ENCODE assay signal across 10 mouse cellular contexts in genomic region chr2:25291184-25292053, GRCm38 (mm10). TPM values are rescaled to one million over a fixed set of nuclear protein-coding genes. Genes with fewer than 3 reads are reported as not detected.
DNase-seq lines count a peak whose midpoint lies in the region; ATAC-seq lines count a peak whose summit lies in the region.
"Had no signal": no experiment of that assay in that cellular context is flagged by ENCODE, and none has a peak within 500 bp of the region (broad histone marks: within the 10 kb centered on the region; RNA-seq: fewer than 3 reads in every experiment).

No protein-coding gene starts in this region.

- H3K9ac ChIP-seq in liver, embryonic 11.5 days (ENCODE audit: low read depth, low read length) = no peak overlapping the region
- H3K9ac ChIP-seq in forebrain, embryonic 16.5 days (replicated peaks; ENCODE audit: low read depth, low read length) = no peak overlapping the region
- H3K9ac ChIP-seq in limb, embryonic 15.5 days = no peak overlapping the region
- H3K9ac ChIP-seq in stomach, embryonic 14.5 days (replicated peaks; ENCODE audit: low read depth, low read length) = 0 out of 2 replicates have a peak overlapping the region, but pooled peaks have one; percentile 10

- H3K4me1 ChIP-seq in liver, embryonic 11.5 days (replicated peaks; ENCODE audit: control insufficient read depth, insufficient read depth, low read length) = peaks cover 23% of the 10 kb centered on the region
- peaks cover 28% of the 10 kb centered on the region for H3K4me1 ChIP-seq in forebrain, embryonic 16.5 days (replicated peaks; ENCODE audit: control insufficient read depth, insufficient read depth, low read length)
- H3K4me1 ChIP-seq in limb, embryonic 15.5 days = peaks cover 48% of the 10 kb centered on the region
- H3K4me1 ChIP-seq in stomach, embryonic 14.5 days (ENCODE audit: control insufficient read depth, insufficient read depth, low read length) = peaks cover 10% of the 10 kb centered on the region

- H3K36me3 ChIP-seq in liver, embryonic 11.5 days (ENCODE audit: control insufficient read depth, insufficient read depth, low read length) = no peaks in the 10 kb centered on the region
- no peaks in the 10 kb centered on the region for H3K36me3 ChIP-seq in forebrain, embryonic 16.5 days (ENCODE audit: control insufficient read depth, insufficient read depth)
- H3K36me3 ChIP-seq in limb, embryonic 15.5 days = no peaks in the 10 kb centered on the region
- no peaks in the 10 kb centered on the region for H3K36me3 ChIP-seq in stomach, embryonic 14.5 days (ENCODE audit: control insufficient read depth, insufficient read depth, low read length)

- H3K27me3 ChIP-seq in liver, embryonic 11.5 days (replicated peaks; ENCODE audit: control insufficient read depth, insufficient read depth, low read length) = peaks cover 85% of the 10 kb centered on the region
- peaks cover 52% of the 10 kb centered on the region for H3K27me3 ChIP-seq in forebrain, embryonic 16.5 days (replicated peaks; ENCODE audit: control insufficient read depth, insufficient read depth, low read length)
- peaks cover 97% of the 10 kb centered on the region for H3K27me3 ChIP-seq in limb, embryonic 15.5 days
- H3K27me3 ChIP-seq in stomach, embryonic 14.5 days (ENCODE audit: control insufficient read depth, insufficient read depth, low read length) = peaks cover 44% of the 10 kb centered on the region

- ATAC-seq in liver, embryonic 11.5 days (replicated peaks; ENCODE audit: low FRiP score) = no peak
- no peak for ATAC-seq in forebrain, embryonic 16.5 days
- no peak for ATAC-seq in limb, embryonic 15.5 days (ENCODE audit: insufficient number of reproducible peaks, low FRiP score, low TSS enrichment, low read depth)
- no peak for ATAC-seq in stomach, embryonic 14.5 days (ENCODE audit: insufficient number of reproducible peaks, insufficient read depth, low FRiP score, low read depth)
- ATAC-seq in CD4-positive, CD25-positive, alpha-beta regulatory T cell, adult 4 months = no peak

- WGBS in liver, embryonic 11.5 days = 13% methylated on average over 32 of the region's 32 CpGs
- 4% methylated on average over 32 of the region's 32 CpGs for WGBS in forebrain, embryonic 16.5 days
- WGBS in limb, embryonic 15.5 days = 7% methylated on average over 32 of the region's 32 CpGs
- 8% methylated on average over 32 of the region's 32 CpGs for WGBS in stomach, embryonic 14.5 days

- peak overlapping the region; percentile 35; the same call in 1 of the 2 replicates for H3K4me3 ChIP-seq in liver, embryonic 11.5 days (ENCODE audit: low read depth, low read length)
- peak overlapping the region; percentile 25 for H3K4me3 ChIP-seq in forebrain, embryonic 16.5 days (replicated peaks; ENCODE audit: low read length)
- peak overlapping the region; percentile 36 for H3K4me3 ChIP-seq in limb, embryonic 15.5 days
- H3K4me3 ChIP-seq in stomach, embryonic 14.5 days (ENCODE audit: low read depth, low read length) = peak overlapping the region; percentile 28; the same call in 1 of the 2 replicates

- H3K9me3 ChIP-seq in liver, embryonic 11.5 days (ENCODE audit: control insufficient read depth, low read length) = no peaks in the 10 kb centered on the region
- H3K9me3 ChIP-seq in forebrain, embryonic 16.5 days (ENCODE audit: control insufficient read depth, low read length) = no peaks in the 10 kb centered on the region
- no peaks in the 10 kb centered on the region for H3K9me3 ChIP-seq in limb, embryonic 15.5 days
- no peaks in the 10 kb centered on the region for H3K9me3 ChIP-seq in stomach, embryonic 14.5 days (ENCODE audit: control insufficient read depth, low read depth, low read length)

- peak overlapping the region; percentile 57 for H3K4me2 ChIP-seq in liver, embryonic 11.5 days
- H3K4me2 ChIP-seq in forebrain, embryonic 16.5 days (ENCODE audit: low read length) = peak overlapping the region; percentile 49
- peak overlapping the region; percentile 55 for H3K4me2 ChIP-seq in limb, embryonic 15.5 days
- peak overlapping the region; percentile 46 for H3K4me2 ChIP-seq in stomach, embryonic 14.5 days (replicated peaks; ENCODE audit: low read depth, low read length)

- DNase-seq in liver, embryonic 11.5 days (ENCODE audit: low spot score) = no peak
- no peak for DNase-seq in liver
- no peak for DNase-seq in urinary bladder, postnatal 10 days (ENCODE audit: low spot score)
- no peak for DNase-seq in gastrocnemius, postnatal 25 days
- DNase-seq: right cerebral cortex, adult 18-20 months had no signal

- H3K27ac ChIP-seq in liver, embryonic 11.5 days (ENCODE audit: low read depth, low read length) = no peak overlapping the region
- H3K27ac ChIP-seq in forebrain, embryonic 16.5 days (ENCODE audit: low read length) = no peak overlapping the region
- H3K27ac ChIP-seq in limb, embryonic 15.5 days = no peak overlapping the region
- H3K27ac ChIP-seq in stomach, embryonic 14.5 days (ENCODE audit: low read length) = no peak overlapping the region

RNA-seq across cellular contexts. Expression of gene Lrrc26, which starts 1.7 kb away (rescaled TPM):
- not detected in 2 replicates for polyA plus RNA-seq in liver, embryonic 11.5 days (2014; fragmentation: Nextera tagmentation; extraction: Ambion mirVana)
- polyA plus RNA-seq in forebrain, embryonic 16.5 days (2015; fragmentation: Nextera tagmentation; extraction: Ambion mirVana) = 0.21 TPM in 1 of 2 replicates, not detected in the other
- polyA plus RNA-seq in limb, embryonic 15.5 days (2015; fragmentation: Nextera tagmentation; extraction: Ambion mirVana) = 0.61 and 0.92 TPM in 2 replicates
- polyA plus RNA-seq in stomach, embryonic 14.5 days (2014; fragmentation: Nextera tagmentation; extraction: Ambion mirVana) = 1.9 and 3.4 TPM in 2 replicates
- not detected for total RNA-seq in gastrocnemius, postnatal 25 days (2021)
- not detected for polyA plus RNA-seq in CD4-positive, CD25-positive, alpha-beta regulatory T cell, adult 4 months (2017; shearing (Covaris generic))
- total RNA-seq: heart, postnatal 36 days had no signal

RNA-seq across cellular contexts. Expression of gene Tmem210, which starts 3.5 kb away (rescaled TPM):
- not detected in 2 replicates for polyA plus RNA-seq in liver, embryonic 11.5 days (2014; fragmentation: Nextera tagmentation; extraction: Ambion mirVana)
- not detected in 2 replicates for polyA plus RNA-seq in forebrain, embryonic 16.5 days (2015; fragmentation: Nextera tagmentation; extraction: Ambion mirVana)
- polyA plus RNA-seq in limb, embryonic 15.5 days (2015; fragmentation: Nextera tagmentation; extraction: Ambion mirVana) = not detected in 2 replicates
- not detected in 2 replicates for polyA plus RNA-seq in stomach, embryonic 14.5 days (2014; fragmentation: Nextera tagmentation; extraction: Ambion mirVana)
- not detected for total RNA-seq in gastrocnemius, postnatal 25 days (2021)
- polyA plus RNA-seq in CD4-positive, CD25-positive, alpha-beta regulatory T cell, adult 4 months (2017; shearing (Covaris generic)) = not detected
- total RNA-seq: heart, postnatal 36 days had no signal

RNA-seq across cellular contexts. Expression of gene Anapc2, which starts 19.1 kb away (rescaled TPM):
- 74.7 and 77.6 TPM in 2 replicates for polyA plus RNA-seq in liver, embryonic 11.5 days (2014; fragmentation: Nextera tagmentation; extraction: Ambion mirVana)
- 150 and 159 TPM in 2 replicates for polyA plus RNA-seq in forebrain, embryonic 16.5 days (2015; fragmentation: Nextera tagmentation; extraction: Ambion mirVana)
- polyA plus RNA-seq in limb, embryonic 15.5 days (2015; fragmentation: Nextera tagmentation; extraction: Ambion mirVana) = 136 and 140 TPM in 2 replicates
- 108 and 116 TPM in 2 replicates for polyA plus RNA-seq in stomach, embryonic 14.5 days (2014; fragmentation: Nextera tagmentation; extraction: Ambion mirVana)
- 10 to 100 TPM; 27.0 to 27.3 TPM for total RNA-seq in gastrocnemius, postnatal 25 days (2021)
- polyA plus RNA-seq in CD4-positive, CD25-positive, alpha-beta regulatory T cell, adult 4 months (2017; shearing (Covaris generic)) = 10 to 100 TPM; 34.8 to 54.1 TPM

RNA-seq across cellular contexts. Expression of gene Ssna1, which starts 19.2 kb away (rescaled TPM):
- 233 and 237 TPM in 2 replicates for polyA plus RNA-seq in liver, embryonic 11.5 days (2014; fragmentation: Nextera tagmentation; extraction: Ambion mirVana)
- 199 and 204 TPM in 2 replicates for polyA plus RNA-seq in forebrain, embryonic 16.5 days (2015; fragmentation: Nextera tagmentation; extraction: Ambion mirVana)
- polyA plus RNA-seq in limb, embryonic 15.5 days (2015; fragmentation: Nextera tagmentation; extraction: Ambion mirVana) = 241 and 244 TPM in 2 replicates
- polyA plus RNA-seq in stomach, embryonic 14.5 days (2014; fragmentation: Nextera tagmentation; extraction: Ambion mirVana) = 241 and 246 TPM in 2 replicates
- 10 to 100 TPM; 31.6 to 33.0 TPM for total RNA-seq in gastrocnemius, postnatal 25 days (2021)
- 100 to 1,000 TPM; 124 to 131 TPM for polyA plus RNA-seq in CD4-positive, CD25-positive, alpha-beta regulatory T cell, adult 4 months (2017; shearing (Covaris generic))

RNA-seq across cellular contexts. Expression of gene Grin1, which starts 27.6 kb away (rescaled TPM):
- polyA plus RNA-seq in liver, embryonic 11.5 days (2014; fragmentation: Nextera tagmentation; extraction: Ambion mirVana) = 1.0 and 1.6 TPM in 2 replicates
- polyA plus RNA-seq in forebrain, embryonic 16.5 days (2015; fragmentation: Nextera tagmentation; extraction: Ambion mirVana) = 19.0 and 29.4 TPM in 2 replicates
- 0.71 and 0.87 TPM in 2 replicates for polyA plus RNA-seq in limb, embryonic 15.5 days (2015; fragmentation: Nextera tagmentation; extraction: Ambion mirVana)
- polyA plus RNA-seq in stomach, embryonic 14.5 days (2014; fragmentation: Nextera tagmentation; extraction: Ambion mirVana) = 1.8 and 3.2 TPM in 2 replicates
- under 1 TPM in 1 of 2 experiments, not detected in 1; 0.08 TPM for total RNA-seq in gastrocnemius, postnatal 25 days (2021)
- polyA plus RNA-seq in CD4-positive, CD25-positive, alpha-beta regulatory T cell, adult 4 months (2017; shearing (Covaris generic)) = not detected
- total RNA-seq: heart, postnatal 36 days had no signal
